Mouse (Mus musculus): Measurements from ENCODE around the gene Sema7a. TPM values are rescaled to one million over a fixed set of nuclear protein-coding genes. Genes with fewer than 3 reads are reported as not detected.

Sema7a gene
- total and polyA plus RNA-seq, 3 experiments: 0.03 TPM; not detected in 2

GRCm38 (mm10) chr9:57995282-57995681 is 55.4 kb downstream of the Sema7a start (continued):
- TF ChIP-seq E2F4 (IDR thresholded peaks at IDR 0.05; ENCODE audit: borderline replicate concordance, low read depth, low read length): no peak
- peak in 2 of 3 experiments; percentile 40 to 56; a peak in 5 of 6 replicates for TF ChIP-seq CTCF (IDR thresholded peaks at IDR 0.05 in 2 of 3, conservative IDR thresholded peaks at IDR 0.05 in 1 of 3; ENCODE audit: control insufficient read depth in 1 of 3, insufficient read depth in 1 of 3, low read depth in 2 of 3, low read length in 3 of 3, poor library complexity in 1 of 3, severe bottlenecking in 1 of 3)

- Histone ChIP-seq H3K27ac (ENCODE audit: control insufficient read depth, low read depth, low read length) (no peak overlapping the region), H3K4me1 (ENCODE audit: control insufficient read depth in 1 of 2, insufficient read depth in 2 of 2, low read length in 2 of 2) (peaks cover 0 to 4% of the 10 kb centered on the region in 2 experiments; a peak in 1 of 4 replicates), H3K4me3 (ENCODE audit: control insufficient read depth in 1 of 2, insufficient read depth in 1 of 2, low read depth in 2 of 2, low read length in 2 of 2) (peak overlapping the region in 1 of 2 experiments; percentile 44; a peak in 2 of 4 replicates), H3K79me2 (ENCODE audit: control insufficient read depth, insufficient read depth, low read length, poor library complexity) (no peaks in the 10 kb centered on the region), H3K36me3 (ENCODE audit: control insufficient read depth in 1 of 2, insufficient read depth in 2 of 2, low read length in 2 of 2) (no peaks in the 10 kb centered on the region; a peak in 1 of 4 replicates), H3K27me3 (ENCODE audit: control insufficient read depth in 1 of 2, insufficient read depth in 2 of 2, low read length in 2 of 2) (peaks cover 5 to 10% of the 10 kb centered on the region in 2 experiments), H3K9ac (ENCODE audit: control insufficient read depth, low read depth, low read length, poor library complexity, severe bottlenecking) (no peak overlapping the region), H3K9me3 (replicated peaks; ENCODE audit: insufficient read depth, low read length) (no peaks in the 10 kb centered on the region)
- peak; percentile 42 for DNase-seq (ENCODE audit: low read depth, low spot score)
- TF ChIP-seq RCOR1 (IDR thresholded peaks at IDR 0.05; ENCODE audit: low read depth, low read length) (no peak), KAT2A (conservative IDR thresholded peaks at IDR 0.05; ENCODE audit: low read depth, low read length) (no peak), MEF2A (IDR thresholded peaks at IDR 0.05; ENCODE audit: extremely low read depth, insufficient replicate concordance, low read depth, low read length, poor library complexity, severe bottlenecking) (no peak), ZKSCAN1 (IDR thresholded peaks at IDR 0.05; ENCODE audit: low read depth, low read length) (no peak), ZMIZ1 (IDR thresholded peaks at IDR 0.05; ENCODE audit: low read depth, low read length) (no peak), GATA1 (IDR thresholded peaks at IDR 0.05; ENCODE audit: low read depth, low read length) (no peak)
These were observed 57.7 kb downstream of the Sema7a start for GRCm38 (mm10) chr9:57997511-57998031.

- Histone ChIP-seq H3K79me2 (ENCODE audit: control insufficient read depth, insufficient read depth, low read length, poor library complexity) (no peaks in the 10 kb centered on the region), H3K9me3 (replicated peaks; ENCODE audit: insufficient read depth, low read length) (no peaks in the 10 kb centered on the region), H3K4me1 (ENCODE audit: control insufficient read depth in 1 of 2, insufficient read depth in 2 of 2, low read length in 2 of 2) (peaks cover 0 to 4% of the 10 kb centered on the region in 2 experiments; a peak in 1 of 4 replicates), H3K27me3 (ENCODE audit: control insufficient read depth in 1 of 2, insufficient read depth in 2 of 2, low read length in 2 of 2) (peaks cover 7 to 10% of the 10 kb centered on the region in 2 experiments), H3K9ac (ENCODE audit: control insufficient read depth, low read depth, low read length, poor library complexity, severe bottlenecking) (peak overlapping the region; percentile 27; the same call in 1 of the 2 replicates), H3K36me3 (ENCODE audit: control insufficient read depth in 1 of 2, insufficient read depth in 2 of 2, low read length in 2 of 2) (no peaks in the 10 kb centered on the region; a peak in 1 of 4 replicates), H3K27ac (ENCODE audit: control insufficient read depth, low read depth, low read length) (no peak overlapping the region), H3K4me3 (ENCODE audit: control insufficient read depth in 1 of 2, insufficient read depth in 1 of 2, low read depth in 2 of 2, low read length in 2 of 2) (peak overlapping the region; percentile 39 to 44)
- 0 out of 2 replicates have a peak, but pooled peaks have one; percentile 25 for TF ChIP-seq ZNF384 (IDR thresholded peaks at IDR 0.05; ENCODE audit: low read depth, low read length)
- TF ChIP-seq ZKSCAN1 (IDR thresholded peaks at IDR 0.05; ENCODE audit: low read depth, low read length): no peak
- no peak for TF ChIP-seq ELF1 (IDR thresholded peaks at IDR 0.05; ENCODE audit: low read depth, low read length)
- TF ChIP-seq SIN3A (IDR thresholded peaks at IDR 0.05; ENCODE audit: low read length): peak; percentile 50; the same call in 1 of the 2 replicates
- TF ChIP-seq BHLHE40 (IDR thresholded peaks at IDR 0.05; ENCODE audit: borderline replicate concordance, low read depth, low read length): no peak
- no peak for TF ChIP-seq EP300 (IDR thresholded peaks at IDR 0.05; ENCODE audit: low read depth in 1 of 2, low read length in 2 of 2)
- TF ChIP-seq CHD2 (IDR thresholded peaks at IDR 0.05; ENCODE audit: low read length): no peak
- TF ChIP-seq MAZ (IDR thresholded peaks at IDR 0.05; ENCODE audit: low read depth, low read length): no peak
- TF ChIP-seq RAD21 (IDR thresholded peaks at IDR 0.05; ENCODE audit: low read depth, low read length): peak; percentile 95
- no peak for TF ChIP-seq POLR2AphosphoS5 (IDR thresholded peaks at IDR 0.05; ENCODE audit: borderline replicate concordance, low read depth, low read length)
- TF ChIP-seq USF2 (IDR thresholded peaks at IDR 0.05; ENCODE audit: borderline replicate concordance in 1 of 2, insufficient read depth in 1 of 2, low read depth in 1 of 2, low read length in 2 of 2): no peak
- TF ChIP-seq TCF12 (IDR thresholded peaks at IDR 0.05; ENCODE audit: low read depth, low read length): no peak
- TF ChIP-seq KAT2A (conservative IDR thresholded peaks at IDR 0.05; ENCODE audit: low read depth, low read length): no peak
- peak; percentile 82 for TF ChIP-seq SMC3 (IDR thresholded peaks at IDR 0.05; ENCODE audit: low read depth, low read length)
- no peak for TF ChIP-seq MXI1 (IDR thresholded peaks at IDR 0.05; ENCODE audit: low read depth, low read length)
- TF ChIP-seq CTCF (IDR thresholded peaks at IDR 0.05 in 2 of 3, conservative IDR thresholded peaks at IDR 0.05 in 1 of 3; ENCODE audit: control insufficient read depth in 1 of 3, insufficient read depth in 1 of 3, low read depth in 2 of 3, low read length in 3 of 3, poor library complexity in 1 of 3, severe bottlenecking in 1 of 3): peak; percentile 56 to 93 (median 69)
- no peak for TF ChIP-seq E2F4 (IDR thresholded peaks at IDR 0.05; ENCODE audit: borderline replicate concordance, low read depth, low read length)
- TF ChIP-seq POLR2AphosphoS2 (IDR thresholded peaks at IDR 0.05; ENCODE audit: low read length): no peak
- TF ChIP-seq ZC3H11A (IDR thresholded peaks at IDR 0.05; ENCODE audit: low read depth, low read length): peak; percentile 83
- TF ChIP-seq NRF1 (IDR thresholded peaks at IDR 0.05; ENCODE audit: insufficient read depth, low read depth, low read length, poor library complexity, severe bottlenecking): no peak
- no peak for TF ChIP-seq CHD1 (IDR thresholded peaks at IDR 0.05; ENCODE audit: low read depth, low read length)
- peak; percentile 73 for DNase-seq (ENCODE audit: low read depth, low spot score)
These were observed 58.2 kb downstream of the Sema7a start for GRCm38 (mm10) chr9:57998032-57998659.

Measured in MEL (cell line).